In the genomic region with DNA sequence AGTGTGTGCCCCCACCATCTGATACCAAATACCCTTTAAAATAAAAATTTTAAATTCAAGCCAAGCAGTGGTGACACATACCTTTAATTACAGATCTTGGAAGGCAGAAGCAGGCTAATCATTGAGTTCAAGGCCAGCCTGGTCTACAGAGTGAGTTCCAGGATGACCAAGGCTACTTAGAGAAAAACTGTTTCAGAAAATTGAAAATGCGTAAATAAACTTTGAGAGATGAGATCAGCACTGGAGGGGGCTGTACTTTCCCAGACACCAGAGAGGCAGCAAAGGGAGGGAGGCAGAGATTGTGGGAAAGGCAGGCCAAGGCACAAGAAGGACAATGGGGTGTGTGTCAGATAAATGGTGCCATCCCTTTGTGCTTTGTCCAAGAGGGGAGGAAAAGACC, we compare ENCODE assay signal across 43 mouse cellular contexts. TPM values are rescaled to one million over a fixed set of nuclear protein-coding genes. Genes with fewer than 3 reads are reported as not detected.
"Had no signal": no experiment of that assay in that cellular context is flagged by ENCODE, and none has a peak within 500 bp of the region (broad histone marks: within the 10 kb centered on the region; RNA-seq: fewer than 3 reads in every experiment).

No protein-coding gene starts in this region.

- H3K4me1 ChIP-seq: heart, embryonic 13.5 days; heart, embryonic 15.5 days; hindbrain, embryonic 13.5 days; hindbrain, embryonic 15.5 days; kidney, embryonic 15.5 days; limb, embryonic 13.5 days; liver, embryonic 12.5 days had no signal

- H3K27me3 ChIP-seq: heart, embryonic 15.5 days; hindbrain, embryonic 13.5 days; hindbrain, embryonic 15.5 days; kidney, embryonic 15.5 days; limb, embryonic 13.5 days; limb, embryonic 15.5 days; liver, embryonic 12.5 days had no signal

- DNase-seq: gastrocnemius, postnatal 14 days; gastrocnemius, postnatal 36 days; heart, adult 11 months; heart, adult 2 months; heart, postnatal 14 days; heart, postnatal 36 days; kidney, adult 11 months; kidney, adult 2 months; kidney, adult 9 months; kidney, postnatal 14 days; layer of hippocampus, adult 9-11 months; layer of hippocampus, postnatal 36 days; left cerebral cortex, postnatal 4 days had no signal

- H3K36me3 ChIP-seq: heart, embryonic 13.5 days; heart, embryonic 15.5 days; hindbrain, embryonic 13.5 days; hindbrain, embryonic 15.5 days; kidney, embryonic 15.5 days; limb, embryonic 13.5 days; limb, embryonic 15.5 days; liver, embryonic 12.5 days had no signal

- H3K4me3 ChIP-seq: heart, adult 2 months; heart, embryonic 13.5 days; heart, embryonic 15.5 days; hindbrain, embryonic 13.5 days; hindbrain, embryonic 15.5 days; kidney, embryonic 15.5 days; limb, embryonic 13.5 days; limb, embryonic 15.5 days; liver, embryonic 12.5 days had no signal

- H3K27ac ChIP-seq: heart, adult 2 months; heart, embryonic 13.5 days; heart, embryonic 15.5 days; hindbrain, embryonic 13.5 days; hindbrain, embryonic 15.5 days; hindbrain, postnatal 0 days; kidney, embryonic 15.5 days; kidney, postnatal 0 days; limb, embryonic 13.5 days; limb, embryonic 15.5 days; liver, embryonic 12.5 days; liver, embryonic 14.5 days had no signal

RNA-seq across cellular contexts. Expression of a gene that starts 20.2 kb away (rescaled TPM):
- total RNA-seq: gastrocnemius, adult 8-10 months; gastrocnemius, postnatal 14 days; gastrocnemius, postnatal 36 days; heart, adult 2 months; heart, postnatal 14 days; heart, postnatal 36 days; hematopoietic stem cell, adult 5-6 weeks; hindbrain, postnatal 0 days; layer of hippocampus, adult 18-20 months; layer of hippocampus, adult 8-10 months; layer of hippocampus, postnatal 14 days; layer of hippocampus, postnatal 36 days; left cerebral cortex, adult 18-20 months; left cerebral cortex, adult 8-10 months; left cerebral cortex, postnatal 25 days; liver, adult 2 months had no signal
- polyA plus RNA-seq: gonadal fat pad, adult 2 months; heart, adult 2 months; heart, embryonic 11.5 days; heart, embryonic 13.5 days; heart, embryonic 15.5 days; heart, postnatal 0 days; hindbrain, embryonic 11.5 days; hindbrain, embryonic 13.5 days; hindbrain, embryonic 15.5 days; hindbrain, postnatal 0 days; intestine, embryonic 14.5 days; intestine, embryonic 16.5 days; kidney, adult 2 months; kidney, embryonic 15.5 days; kidney, postnatal 0 days; limb, embryonic 11.5 days; limb, embryonic 13.5 days; limb, embryonic 15.5 days; liver, adult 2 months; liver, embryonic 12.5 days; liver, embryonic 14.5 days; liver, embryonic 16.5 days had no signal

RNA-seq across cellular contexts. Expression of a gene that starts 20.7 kb away (rescaled TPM):
- total RNA-seq: hematopoietic stem cell, adult 5-6 weeks; layer of hippocampus, adult 8-10 months; left cerebral cortex, postnatal 4 days; liver, adult 2 months had no signal
- polyA plus RNA-seq: heart, embryonic 15.5 days; heart, postnatal 0 days; hindbrain, embryonic 15.5 days; hindbrain, postnatal 0 days; intestine, embryonic 14.5 days; intestine, embryonic 16.5 days; large intestine, adult 2 months; limb, embryonic 11.5 days; limb, embryonic 15.5 days; liver, embryonic 12.5 days; liver, embryonic 16.5 days had no signal

RNA-seq across cellular contexts. Expression of a gene that starts 58.0 kb away (rescaled TPM):
- total RNA-seq: gastrocnemius, adult 8-10 months; gastrocnemius, postnatal 14 days; gastrocnemius, postnatal 36 days; heart, adult 2 months; heart, postnatal 14 days; heart, postnatal 36 days; hematopoietic stem cell, adult 5-6 weeks; layer of hippocampus, adult 18-20 months; layer of hippocampus, adult 8-10 months; layer of hippocampus, postnatal 14 days; layer of hippocampus, postnatal 36 days; left cerebral cortex, adult 18-20 months; left cerebral cortex, adult 8-10 months; left cerebral cortex, postnatal 10 days; left cerebral cortex, postnatal 25 days; left cerebral cortex, postnatal 4 days; liver, adult 2 months had no signal
- polyA plus RNA-seq: gonadal fat pad, adult 2 months; heart, adult 2 months; heart, embryonic 11.5 days; heart, embryonic 13.5 days; heart, embryonic 15.5 days; kidney, adult 2 months; large intestine, adult 2 months; liver, adult 2 months; liver, embryonic 12.5 days; liver, embryonic 14.5 days; liver, embryonic 16.5 days had no signal
